Mouse (Mus musculus): ENCODE measurements around the gene Ascc3. TPM values are rescaled to one million over a fixed set of nuclear protein-coding genes. Genes with fewer than 3 reads are reported as not detected.

Ascc3 gene
- 20.9 and 22.1 TPM in 2 replicates for polyA plus RNA-seq (2012; rRNA removed)

DNA sequence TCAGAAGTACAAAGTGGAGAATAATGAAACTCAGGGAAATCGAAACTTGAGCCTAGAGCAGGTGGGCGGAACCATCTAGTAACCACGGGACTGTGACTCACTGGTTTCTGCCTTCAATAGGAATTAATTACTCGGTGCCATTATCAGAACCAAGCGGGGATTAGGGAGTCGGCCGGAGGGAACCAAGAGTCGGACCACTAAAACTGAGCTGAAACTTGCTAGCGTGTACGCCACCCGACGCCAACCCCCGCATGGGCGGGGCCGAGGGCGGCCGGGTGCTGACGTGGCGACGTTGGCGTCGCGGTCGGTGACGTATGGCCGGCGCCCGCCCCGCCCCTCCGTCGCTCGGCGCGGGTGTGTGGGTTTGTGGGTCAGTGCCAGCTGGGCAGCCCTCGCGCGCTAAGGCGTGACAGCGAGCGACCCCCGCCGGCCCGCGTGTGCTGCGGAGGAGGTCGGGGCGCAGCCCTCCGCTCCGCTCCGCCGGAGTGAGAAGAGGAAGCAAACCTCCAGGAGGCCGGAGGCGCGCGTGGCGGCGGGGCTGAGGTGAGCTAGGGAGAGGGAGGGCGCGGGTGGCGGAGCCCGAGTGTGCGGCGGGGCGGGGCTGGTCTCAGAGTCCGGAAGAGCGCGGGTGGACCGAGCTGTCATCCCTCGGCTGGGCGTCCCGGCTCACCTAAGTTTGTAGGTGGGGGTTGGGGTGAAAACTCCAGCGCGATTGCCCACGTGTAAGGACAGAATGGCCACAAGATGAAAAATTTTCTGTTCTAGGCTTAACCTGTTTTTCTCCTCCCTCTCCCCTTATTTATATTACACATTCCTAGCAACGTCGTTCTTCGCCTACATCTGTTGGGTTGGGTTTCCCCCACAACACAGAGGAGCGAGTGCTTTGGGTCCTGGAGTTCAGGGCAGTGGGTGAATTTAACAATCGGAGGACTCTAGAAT, at the start of gene Ascc3:
TSS of gene Ascc3 (plus strand) at position 315 of the 939 bp plus-strand sequence.

DNA sequence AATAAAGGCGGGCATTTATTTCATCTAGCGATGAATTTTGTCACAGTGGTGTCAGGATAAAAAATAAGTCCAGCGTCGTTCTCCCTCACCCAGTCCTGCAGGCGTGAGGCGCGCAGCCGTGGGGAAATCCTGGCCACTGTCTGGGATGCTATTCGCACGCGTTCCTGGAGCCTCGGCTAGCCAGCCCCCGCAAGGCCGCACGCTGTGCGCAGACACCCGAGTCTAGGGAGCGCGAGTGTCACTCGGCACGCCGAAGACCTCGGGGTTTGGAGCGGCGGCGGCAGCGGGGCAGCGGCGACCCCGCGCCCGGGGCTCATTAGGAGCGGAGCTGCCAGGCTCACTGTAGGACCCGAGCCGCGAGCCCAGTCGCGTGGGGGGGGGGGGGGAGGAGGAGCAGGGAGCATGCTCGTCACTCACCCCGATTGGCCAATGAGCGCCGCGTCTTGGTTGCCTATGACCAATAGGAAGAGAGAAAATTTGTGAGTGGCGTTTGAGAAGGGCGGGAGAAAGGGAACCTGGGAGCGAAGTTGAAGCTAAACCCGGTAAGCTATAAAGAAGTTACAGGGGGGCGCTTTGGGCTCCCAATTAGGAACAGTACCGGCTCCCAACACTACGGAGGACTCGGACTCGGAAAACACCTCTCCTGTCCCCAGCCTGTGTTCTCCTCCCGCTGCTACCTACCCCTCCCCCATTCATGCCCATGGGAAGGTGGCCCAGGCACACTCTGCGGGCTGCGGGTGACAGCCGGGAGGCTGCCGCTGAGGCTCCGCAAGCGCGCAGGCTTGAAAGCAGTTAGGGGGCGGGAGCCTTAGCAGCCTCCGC, 301.9 kb downstream of the Ascc3 start, which contains the start of gene Sim1:
TSS of gene Sim1 (plus strand) at position 585 of the 822 bp plus-strand sequence.

